Comparison of ENCODE assay signal across 19 mouse cellular contexts in the genomic region with DNA sequence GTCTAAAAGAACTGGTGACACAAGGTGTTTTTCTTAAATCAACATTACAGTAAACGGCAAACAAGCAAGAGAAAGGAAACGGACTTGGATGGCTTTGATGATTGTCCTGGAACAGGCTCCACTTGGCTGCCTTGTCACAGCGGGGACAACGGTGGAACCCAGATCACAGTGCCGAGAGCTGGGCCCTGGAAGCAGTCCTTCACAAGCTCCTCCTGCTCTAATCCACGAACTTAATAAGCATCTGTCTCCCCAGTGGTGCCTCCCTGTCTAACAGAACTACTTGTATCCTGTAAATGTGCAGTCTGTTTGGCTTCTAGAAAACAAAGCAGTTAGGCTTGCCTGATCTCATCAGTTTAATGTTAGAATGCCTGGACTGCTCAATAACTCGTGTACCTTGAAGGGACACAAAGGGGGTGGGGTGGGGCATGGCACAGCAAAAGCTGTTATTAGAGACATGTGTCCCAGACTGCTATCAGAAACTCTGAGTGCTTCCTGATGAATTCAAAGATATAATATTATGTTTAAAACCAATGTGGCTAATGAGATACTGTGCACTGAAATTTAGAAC.
A peak's percentile ranks its signal among the peaks of the same experiment; 100 is the strongest.
DNase-seq lines count a peak whose midpoint lies in the region; ATAC-seq lines count a peak whose summit lies in the region.
"Had no signal": no experiment of that assay in that cellular context is flagged by ENCODE, and none has a peak within 500 bp of the region (broad histone marks: within the 10 kb centered on the region; RNA-seq: fewer than 3 reads in every experiment).

No protein-coding gene starts in this region.

- H3K4me1 ChIP-seq in limb, embryonic 12.5 days (replicated peaks): peaks cover 5% of the 10 kb centered on the region
- no peaks in the 10 kb centered on the region for H3K4me1 ChIP-seq in midbrain, embryonic 11.5 days (ENCODE audit: control insufficient read depth, insufficient read depth, low read length)
- H3K4me1 ChIP-seq: forebrain, embryonic 15.5 days; liver, embryonic 13.5 days; neural tube, embryonic 13.5 days had no signal

- H3K27ac ChIP-seq in limb, embryonic 12.5 days: 0 out of 2 replicates have a peak overlapping the region, but pooled peaks have one; percentile 32
- no peak overlapping the region for H3K27ac ChIP-seq in midbrain, embryonic 11.5 days (ENCODE audit: low read depth, low read length)
- H3K27ac ChIP-seq: forebrain, embryonic 15.5 days; hindbrain, embryonic 14.5 days; liver, embryonic 13.5 days; neural tube, embryonic 13.5 days; stomach, embryonic 15.5 days had no signal

- no peak for ATAC-seq in limb, embryonic 12.5 days (ENCODE audit: insufficient number of reproducible peaks, insufficient read depth, low FRiP score, low TSS enrichment, low read depth)
- no peak for ATAC-seq in midbrain, embryonic 11.5 days (ENCODE audit: low FRiP score)
- ATAC-seq: forebrain, embryonic 15.5 days; intestine, embryonic 16.5 days had no signal

- WGBS in limb, embryonic 12.5 days: 38% methylated on average over 7 of the region's 7 CpGs
- 65% methylated on average over 7 of the region's 7 CpGs for WGBS in midbrain, embryonic 11.5 days

- H3K36me3 ChIP-seq in limb, embryonic 12.5 days: no peaks in the 10 kb centered on the region
- no peaks in the 10 kb centered on the region for H3K36me3 ChIP-seq in midbrain, embryonic 11.5 days (ENCODE audit: control insufficient read depth, insufficient read depth, low read length)
- H3K36me3 ChIP-seq: forebrain, embryonic 15.5 days; liver, embryonic 13.5 days; neural tube, embryonic 13.5 days; stomach, embryonic 15.5 days had no signal

- no peak overlapping the region for H3K4me2 ChIP-seq in limb, embryonic 12.5 days
- no peak overlapping the region for H3K4me2 ChIP-seq in midbrain, embryonic 11.5 days
- H3K4me2 ChIP-seq: forebrain, embryonic 15.5 days; hindbrain, embryonic 14.5 days; liver, embryonic 13.5 days; neural tube, embryonic 13.5 days; stomach, embryonic 15.5 days had no signal

- no peak overlapping the region for H3K4me3 ChIP-seq in limb, embryonic 12.5 days (replicated peaks)
- no peak overlapping the region for H3K4me3 ChIP-seq in midbrain, embryonic 11.5 days (ENCODE audit: low read depth, low read length)
- H3K4me3 ChIP-seq: forebrain, embryonic 15.5 days; liver, embryonic 13.5 days; neural tube, embryonic 13.5 days; stomach, embryonic 15.5 days had no signal

- no peaks in the 10 kb centered on the region for H3K9me3 ChIP-seq in limb, embryonic 12.5 days
- H3K9me3 ChIP-seq in midbrain, embryonic 11.5 days (ENCODE audit: control insufficient read depth, low read length): no peaks in the 10 kb centered on the region
- H3K9me3 ChIP-seq: forebrain, embryonic 15.5 days; liver, embryonic 13.5 days; neural tube, embryonic 13.5 days; stomach, embryonic 15.5 days had no signal

- no peak overlapping the region for H3K9ac ChIP-seq in limb, embryonic 12.5 days (replicated peaks)
- no peak overlapping the region for H3K9ac ChIP-seq in midbrain, embryonic 11.5 days (ENCODE audit: low read length)
- H3K9ac ChIP-seq: forebrain, embryonic 15.5 days; hindbrain, embryonic 14.5 days; liver, embryonic 13.5 days; neural tube, embryonic 13.5 days; stomach, embryonic 15.5 days had no signal

- peak; percentile 19 for DNase-seq in gastrocnemius, postnatal 25 days
- no peak for DNase-seq in gastrocnemius, adult 18-20 months (ENCODE audit: low spot score)
- DNase-seq in brain, adult 2 months (ENCODE audit: low read depth, low spot score): peak; percentile 20
- DNase-seq in cerebellum, postnatal 36 days: peak; percentile 5 to 14
- no peak for DNase-seq in urinary bladder, postnatal 14 days (ENCODE audit: low spot score)
- DNase-seq in midbrain, embryonic 11.5 days (ENCODE audit: low spot score, missing footprints): no peak
- DNase-seq: adrenal gland, postnatal 25 days; kidney, postnatal 25 days; layer of hippocampus, adult 9-11 months; liver, embryonic 13.5 days; spleen, adult 18-20 months; thymus, postnatal 25 days had no signal

- no peaks in the 10 kb centered on the region for H3K27me3 ChIP-seq in limb, embryonic 12.5 days
- H3K27me3 ChIP-seq in midbrain, embryonic 11.5 days (ENCODE audit: control insufficient read depth, insufficient read depth, low read length): no peaks in the 10 kb centered on the region
- H3K27me3 ChIP-seq: CH12.LX; forebrain, embryonic 15.5 days; liver, embryonic 13.5 days; neural tube, embryonic 13.5 days; stomach, embryonic 15.5 days had no signal

Comparison
In these comparisons a context has a peak if more than half of its experiments do, and no peak if none do; other contexts are left out.
1. DNase-seq: peak in gastrocnemius, postnatal 25 days (single experiment), brain, adult 2 months (single experiment) and cerebellum, postnatal 36 days (2 of 2); none in gastrocnemius, adult 18-20 months (single experiment), urinary bladder, postnatal 14 days (single experiment) and midbrain, embryonic 11.5 days (single experiment).